Mouse (Mus musculus) gastrocnemius, adult 18-20 months (tissue): Measurements from ENCODE around the gene Tmco4. TPM values are rescaled to one million over a fixed set of nuclear protein-coding genes. Genes with fewer than 3 reads are reported as not detected.

Source experiments
- DNase-seq: peaks from one replicate; pipeline ENCODE4 v3.0.0; 2021; ENCODE audit warnings: low spot score
- long read RNA-seq, 2 experiments: library from polyadenylated mRNA; stranded (forward); transcript quantifications; one replicate each; pipeline ENCODE4 v2.0.0; 2021
- total RNA-seq, 2 experiments: library from RNA; stranded (reverse); gene quantifications; 2 replicates each; pipeline ENCODE4 v1.2.3; 2021

Gene Tmco4
- 10 to 100 TPM; 10.2 to 14.3 TPM for total RNA-seq
- long read RNA-seq, experiment 1, transcript Tmco4-202 (17 exons, 3,318 nt), result major isoform, 16 of 22 reads
- long read RNA-seq, experiment 1, partial matches to known transcripts, result 4 of 22 reads
- long read RNA-seq, experiment 1, other reads (novel, unspliced or antisense), result 2 of 22 reads
- long read RNA-seq, experiment 2, transcript Tmco4-202 (17 exons, 3,318 nt), result major isoform, 18 of 19 reads
- long read RNA-seq, experiment 2, partial matches to known transcripts, result 1 of 19 reads
- long read RNA-seq, experiment 2, other reads (novel, unspliced or antisense), result 0 of 19 reads

DNA sequence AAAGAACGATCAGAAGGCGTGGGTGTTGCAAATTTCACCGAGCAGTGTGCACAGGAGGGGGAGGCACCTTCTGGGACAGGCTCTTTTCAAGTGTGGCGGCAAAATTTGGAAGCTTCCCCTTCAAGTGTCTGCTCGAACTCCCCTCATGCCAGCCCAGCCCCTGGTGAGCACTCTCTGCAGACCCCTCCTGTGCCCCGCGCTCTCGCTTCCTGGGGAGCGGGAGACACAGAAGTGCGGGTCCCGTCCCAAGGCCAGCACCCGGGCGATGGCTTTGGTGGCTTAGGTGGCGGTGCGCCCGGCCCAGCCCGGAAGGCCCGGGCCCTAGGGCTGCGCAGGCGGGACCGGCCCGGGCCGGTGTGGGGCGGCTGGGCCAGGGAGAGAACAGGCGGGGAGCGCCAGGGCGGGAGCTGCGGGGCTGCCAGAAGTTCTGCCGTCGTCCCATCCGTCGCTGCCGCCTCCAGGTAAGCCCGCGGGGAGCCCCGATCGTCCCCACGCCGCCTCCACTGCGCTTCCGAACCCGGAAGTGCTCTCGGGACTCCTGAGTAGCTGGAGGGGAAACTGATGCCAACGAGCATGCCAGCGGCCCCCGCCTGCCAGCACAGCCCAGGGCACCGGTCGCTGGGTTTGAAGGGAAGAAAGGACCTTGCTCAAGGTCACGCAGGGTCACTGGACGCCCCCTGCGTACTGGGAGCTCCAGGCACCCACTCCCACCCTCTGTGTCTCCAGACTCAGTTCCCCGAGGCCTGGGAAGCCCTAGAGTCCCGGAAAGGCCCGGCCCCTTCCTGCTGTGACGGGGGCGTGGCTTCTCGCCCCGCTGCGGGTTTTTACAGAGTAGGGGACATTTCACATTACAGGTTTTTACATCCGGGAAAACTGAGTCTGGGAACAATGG, at the start of gene Tmco4:
Gene Tmco4 (plus strand): TSS at position 62 of the 892 bp plus-strand sequence.
- peak; percentile 74 for DNase-seq

DNA sequence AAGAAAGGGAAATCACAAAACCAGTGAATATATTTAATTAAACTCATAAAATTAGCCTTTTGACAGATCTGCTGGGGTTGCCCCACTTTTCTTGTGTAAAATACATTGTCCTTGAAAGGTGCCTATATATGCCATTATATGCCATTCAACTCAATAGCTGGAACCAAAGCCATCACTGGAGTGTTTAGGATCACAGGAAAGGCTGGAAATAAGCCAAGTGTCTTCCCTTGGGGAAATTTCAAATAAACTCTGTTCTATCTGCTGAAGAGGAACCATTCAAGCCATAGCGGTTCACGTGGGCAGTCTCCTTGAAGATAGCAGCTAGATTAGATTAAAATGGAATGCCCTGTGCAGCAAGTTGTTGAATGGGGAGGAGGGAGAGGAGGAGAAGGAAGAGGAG, 47.1 kb upstream of the Tmco4 start:
- no peak for DNase-seq

DNA sequence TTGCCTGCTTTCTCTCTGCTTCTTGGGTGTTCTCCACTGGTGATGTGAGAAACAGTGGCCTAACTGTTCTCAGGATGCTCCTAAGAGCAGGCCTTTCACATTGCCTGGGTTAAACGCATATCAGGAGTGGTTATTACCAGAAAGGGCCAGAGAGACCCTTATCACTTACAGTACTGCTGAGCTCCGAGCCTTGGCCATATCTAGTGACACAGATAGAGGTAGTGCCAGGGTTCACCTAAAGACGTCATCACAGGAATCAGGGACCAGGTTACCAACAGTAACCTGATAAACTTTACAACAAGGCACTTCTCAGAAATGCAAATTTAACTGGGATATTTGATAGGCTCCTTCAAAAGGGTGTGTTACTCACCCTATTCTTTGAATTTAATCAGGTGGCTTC, 38.8 kb upstream of the Tmco4 start:
- no peak for DNase-seq

DNA sequence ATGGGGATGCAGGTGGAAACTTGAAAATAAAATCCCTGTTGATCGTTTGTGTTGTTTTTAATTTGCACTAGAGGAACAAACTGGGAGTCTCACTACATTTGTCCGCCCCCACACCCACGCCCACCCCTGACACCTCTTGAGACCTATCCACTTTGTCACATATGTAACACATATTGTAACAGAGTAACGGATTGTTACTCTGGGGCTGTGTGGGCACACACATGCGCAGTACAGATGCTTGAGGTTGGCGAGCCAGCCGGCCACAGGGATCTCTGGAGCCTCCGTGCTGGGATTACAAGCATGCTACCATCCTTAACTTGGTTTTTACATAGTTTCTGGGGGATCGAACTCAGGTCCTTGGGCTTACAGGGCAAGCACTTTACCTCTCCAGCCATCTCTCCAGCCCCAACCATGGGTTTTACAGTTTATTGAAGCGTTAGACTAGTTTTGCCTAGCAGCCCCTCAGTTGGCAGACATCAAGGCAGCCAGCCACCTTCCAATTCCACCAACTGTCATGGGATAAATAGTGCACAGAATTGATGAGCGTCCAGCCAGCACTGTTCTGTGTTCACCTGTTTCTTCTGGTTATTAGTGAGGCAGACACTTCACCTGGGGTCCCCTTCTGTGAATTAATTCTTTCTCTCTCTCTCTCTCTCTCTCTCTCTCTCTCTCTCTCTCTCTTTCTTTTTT, 38.1 kb upstream of the Tmco4 start:
- DNase-seq, result no peak

DNA sequence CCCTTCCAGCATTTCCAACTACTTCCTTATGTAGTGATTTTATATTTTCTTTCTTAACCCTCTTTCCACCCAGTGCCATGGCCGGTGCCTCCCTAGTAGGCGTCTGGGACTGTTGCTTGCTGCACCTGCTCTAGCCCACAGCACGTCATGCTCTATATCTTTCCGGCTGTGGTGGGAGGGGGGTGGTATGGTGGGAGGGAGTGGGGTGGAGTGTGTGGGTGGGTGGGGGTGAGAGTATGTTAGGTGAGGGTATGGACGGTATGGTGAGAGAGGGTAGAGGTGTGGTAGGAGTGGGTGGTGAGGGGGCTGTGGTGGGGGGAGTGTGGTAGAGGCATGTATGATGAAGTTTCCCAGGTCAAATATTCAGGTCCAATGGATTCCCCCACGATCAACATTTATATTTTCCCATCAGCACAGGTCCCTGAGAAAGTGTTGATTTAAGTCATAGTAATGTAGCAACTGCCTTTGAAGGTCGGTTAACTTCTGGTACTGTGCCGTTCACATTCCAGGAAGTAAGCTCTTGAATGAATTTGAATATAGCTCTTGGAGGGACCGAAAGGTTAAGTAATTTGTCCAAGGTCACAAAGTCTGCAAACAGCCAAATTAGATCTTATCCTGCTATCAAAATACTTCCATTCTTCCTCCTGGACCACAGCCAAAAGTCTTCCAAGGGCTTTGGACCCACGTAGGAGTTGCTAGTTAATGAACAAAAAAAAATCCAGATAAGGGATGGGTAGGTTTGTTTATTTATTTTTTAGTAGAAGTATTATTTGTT, 34.0 kb upstream of the Tmco4 start:
- DNase-seq, result no peak

DNA sequence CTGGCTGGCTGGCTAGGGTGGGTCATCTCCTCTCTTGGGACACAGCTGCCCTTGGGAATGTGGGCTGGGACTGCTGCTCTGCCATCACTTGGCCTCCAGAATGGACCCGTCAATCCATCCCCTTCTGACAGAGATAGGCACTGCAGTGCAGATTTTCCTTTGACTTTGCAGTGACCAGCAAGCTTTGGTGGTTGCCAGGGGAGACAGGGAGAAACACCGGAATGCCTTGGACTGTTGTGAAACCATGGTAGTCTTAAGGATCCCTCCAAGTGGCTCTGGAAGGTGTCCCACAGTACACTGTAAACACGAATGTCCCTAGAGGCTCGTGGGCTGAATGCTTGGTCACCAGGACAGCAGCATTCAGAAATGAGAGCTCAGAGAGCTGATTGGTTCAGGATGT, 33.2 kb upstream of the Tmco4 start:
- DNase-seq, result peak; percentile 27

DNA sequence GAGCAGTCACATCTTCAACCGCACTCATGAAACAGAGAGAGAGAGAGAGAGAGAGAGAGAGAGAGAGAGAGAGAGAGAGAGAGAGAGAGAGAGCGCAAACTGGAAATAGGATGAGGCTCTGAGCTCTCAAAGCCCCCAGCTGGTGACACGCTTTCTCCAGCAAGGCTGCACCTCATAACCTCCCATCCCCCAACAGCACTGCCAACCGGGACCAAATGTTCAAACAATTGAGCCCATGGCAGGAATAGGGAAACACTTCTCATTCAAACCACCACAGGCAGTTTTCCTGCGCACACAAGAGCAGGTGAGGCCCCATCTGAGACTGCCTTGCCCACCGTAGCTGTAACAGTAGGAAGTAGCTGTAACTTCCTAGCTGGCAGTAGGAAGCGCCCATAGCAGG, 31.3 kb upstream of the Tmco4 start:
- no peak for DNase-seq

DNA sequence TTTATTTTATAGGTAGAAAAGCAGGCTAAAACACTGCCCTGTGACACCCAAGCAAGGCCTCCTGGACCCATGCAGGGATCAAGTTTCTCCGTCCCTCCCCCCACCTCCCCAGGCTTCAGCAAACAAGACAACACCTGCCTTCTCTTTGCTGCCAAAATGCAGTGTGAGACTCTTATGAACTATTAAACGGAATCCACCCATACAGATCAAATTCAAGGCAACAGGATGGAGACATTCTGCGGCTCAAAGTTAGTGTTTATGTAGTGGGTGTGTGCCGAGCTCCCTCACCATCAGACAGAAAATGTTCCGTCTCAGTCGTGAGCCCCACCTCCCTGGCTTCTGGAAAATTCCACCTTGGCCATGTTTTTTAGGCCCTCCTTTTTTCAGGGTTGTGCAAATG, 30.7 kb upstream of the Tmco4 start:
- peak; percentile 32 for DNase-seq

DNA sequence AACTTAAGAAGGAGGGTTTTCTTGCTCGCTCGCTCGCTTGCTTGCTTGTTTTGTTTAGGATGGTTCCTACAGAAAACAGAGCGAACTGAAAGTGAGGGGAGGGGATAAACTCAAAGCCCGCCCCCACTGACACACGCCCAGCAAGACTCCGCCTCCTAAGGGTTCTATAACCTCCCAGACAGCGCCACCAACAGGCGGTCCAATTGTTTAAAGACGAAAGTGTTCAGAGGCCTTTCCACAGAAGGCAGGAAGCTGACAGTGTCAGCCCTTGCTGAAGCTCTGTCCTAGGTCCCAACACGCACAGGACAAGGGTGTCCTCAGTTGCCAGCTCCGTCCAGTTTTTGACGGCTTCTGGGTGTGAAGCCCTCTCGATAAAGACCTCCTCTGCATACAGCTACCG, 29.0 kb upstream of the Tmco4 start:
- peak; percentile 88 for DNase-seq

DNA sequence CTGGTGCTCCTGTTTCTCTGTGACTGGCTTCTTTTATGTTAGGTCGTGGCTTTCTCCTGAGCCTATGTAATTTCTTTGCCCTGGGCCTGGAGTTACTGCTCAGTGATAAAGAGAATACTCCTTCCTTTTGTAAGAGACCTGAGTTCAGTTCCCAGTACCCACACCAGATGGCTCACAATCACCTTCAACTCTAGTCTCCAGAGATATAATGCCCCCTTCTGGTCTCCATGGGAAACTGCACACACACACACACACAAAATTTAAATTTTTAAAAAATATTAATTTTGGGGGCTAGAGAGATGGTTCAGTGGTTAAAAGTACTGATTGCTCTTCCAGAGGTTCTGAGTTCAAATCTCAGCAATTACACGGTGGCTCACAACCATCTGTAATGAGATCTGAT, 24.4 kb upstream of the Tmco4 start:
- no peak for DNase-seq

DNA sequence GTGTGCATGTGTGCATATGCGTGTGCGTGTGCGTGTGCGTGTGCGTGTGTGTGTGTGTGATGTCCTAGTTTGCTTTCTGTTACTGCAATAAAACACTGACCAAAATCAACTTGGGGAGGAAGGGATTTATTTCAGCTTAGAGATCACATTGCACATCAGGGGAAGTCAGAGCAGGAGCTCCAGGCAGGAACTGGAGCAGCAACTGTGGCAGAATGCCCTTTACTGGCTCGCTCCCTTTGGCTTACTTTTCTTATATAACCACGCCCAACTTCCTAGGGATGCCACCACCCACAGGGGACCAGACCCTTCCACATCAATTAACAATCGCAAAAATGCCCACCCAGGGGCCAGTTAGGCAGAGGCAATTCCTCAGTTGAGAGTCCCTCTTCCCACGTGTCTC, 14.1 kb upstream of the Tmco4 start:
- DNase-seq, result peak; percentile 34

DNA sequence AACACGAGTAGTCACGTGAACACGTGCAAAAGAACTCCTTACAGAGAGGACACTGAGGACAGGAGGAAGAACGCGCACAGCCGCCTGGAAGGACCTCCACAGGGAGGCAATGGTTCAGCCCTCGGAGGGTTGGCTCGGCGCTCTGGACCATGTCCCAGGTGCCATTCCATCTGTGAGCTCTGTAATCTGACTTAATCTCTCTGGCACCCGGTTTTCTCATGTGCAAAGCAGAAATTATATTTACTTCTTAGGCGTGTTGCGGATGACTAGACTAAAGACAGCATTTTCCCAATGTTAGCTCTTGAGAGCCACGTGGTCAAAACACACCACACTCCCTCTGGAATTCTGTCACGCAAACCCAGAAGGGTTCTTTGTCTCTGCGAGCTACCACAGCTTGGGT, 13.6 kb upstream of the Tmco4 start:
- DNase-seq, result no peak

DNA sequence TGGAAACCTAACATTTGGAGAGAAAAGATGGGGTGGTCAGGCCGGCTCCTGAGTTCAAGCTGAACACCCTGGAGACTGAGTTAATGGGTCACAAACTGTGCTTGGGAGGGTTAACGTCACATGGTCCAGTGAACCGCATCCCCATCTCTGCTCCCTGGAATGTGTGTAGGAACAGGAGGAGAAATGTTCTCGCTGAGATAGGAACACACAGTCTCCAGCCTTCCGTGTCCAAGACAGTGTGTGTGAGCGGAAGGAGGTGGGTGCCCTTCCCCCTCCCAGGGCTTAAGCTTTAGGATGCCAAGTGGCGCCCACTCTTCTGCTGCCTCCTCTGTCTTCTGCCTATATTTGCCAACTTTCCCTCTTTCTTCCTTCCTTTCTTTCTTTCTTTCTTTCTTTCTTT, 12.8 kb upstream of the Tmco4 start:
- no peak for DNase-seq

DNA sequence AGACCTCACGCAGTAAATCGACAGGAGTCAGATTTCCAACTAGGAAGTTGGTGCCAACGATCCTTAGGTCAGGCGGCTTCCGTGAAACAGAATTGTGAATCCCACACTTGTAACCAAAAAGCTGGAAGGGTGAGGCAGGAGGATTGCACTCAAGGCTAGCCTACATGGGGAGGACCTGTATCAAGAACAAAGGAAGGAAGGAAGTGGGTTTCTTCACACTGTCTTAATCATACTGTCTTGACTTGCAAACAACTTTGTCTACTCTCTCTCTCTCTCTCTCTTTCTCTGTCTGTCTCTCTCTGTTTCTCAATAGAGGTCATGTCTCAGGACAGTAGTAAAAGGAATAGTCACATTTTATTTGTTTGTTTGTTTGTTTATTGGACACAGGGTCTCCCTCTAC, 10.0 kb upstream of the Tmco4 start:
- no peak for DNase-seq

DNA sequence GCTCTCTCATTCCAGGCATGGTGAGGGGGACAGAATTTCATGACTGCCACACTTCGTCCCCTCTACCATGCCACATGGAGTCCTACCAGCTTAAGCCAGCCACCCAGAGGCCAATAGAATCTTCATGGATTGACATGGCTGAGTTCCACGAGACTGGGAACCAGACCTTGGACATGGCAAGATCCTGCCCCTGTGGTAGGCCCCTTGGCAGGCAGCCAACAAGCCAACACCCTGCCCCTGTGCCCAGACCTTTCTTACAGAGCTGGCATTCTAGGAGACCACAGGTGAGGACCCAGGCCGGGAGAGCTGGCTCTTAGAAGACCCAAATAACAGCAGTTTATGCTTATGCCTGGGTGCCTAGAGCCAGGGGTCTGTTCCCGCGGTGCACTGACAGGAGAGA, 6.8 kb upstream of the Tmco4 start:
- DNase-seq, result no peak

DNA sequence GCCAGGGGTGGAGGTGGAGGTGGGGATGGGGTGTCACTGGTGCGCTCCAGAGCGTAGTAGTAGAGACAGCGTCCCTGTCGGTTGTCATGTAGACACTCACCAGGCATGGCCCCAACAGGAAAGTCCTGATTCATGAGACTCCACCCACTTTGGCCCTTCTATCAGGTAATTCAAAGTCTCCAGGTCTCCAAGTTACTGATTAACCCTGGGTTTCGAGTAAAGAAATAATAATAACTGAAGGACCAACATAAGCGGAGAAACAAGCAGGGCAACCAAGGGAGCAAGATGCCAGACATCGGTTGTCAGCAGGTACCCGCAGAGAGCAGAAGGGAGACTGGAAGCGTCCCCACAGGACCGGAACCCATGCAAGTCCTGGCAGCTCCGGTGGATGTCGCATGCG, 5.8 kb upstream of the Tmco4 start, which contains the start of gene Rnf186:
Gene Rnf186 (plus strand): TSS at position 247 of the 400 bp plus-strand sequence.
- DNase-seq, result no peak

DNA sequence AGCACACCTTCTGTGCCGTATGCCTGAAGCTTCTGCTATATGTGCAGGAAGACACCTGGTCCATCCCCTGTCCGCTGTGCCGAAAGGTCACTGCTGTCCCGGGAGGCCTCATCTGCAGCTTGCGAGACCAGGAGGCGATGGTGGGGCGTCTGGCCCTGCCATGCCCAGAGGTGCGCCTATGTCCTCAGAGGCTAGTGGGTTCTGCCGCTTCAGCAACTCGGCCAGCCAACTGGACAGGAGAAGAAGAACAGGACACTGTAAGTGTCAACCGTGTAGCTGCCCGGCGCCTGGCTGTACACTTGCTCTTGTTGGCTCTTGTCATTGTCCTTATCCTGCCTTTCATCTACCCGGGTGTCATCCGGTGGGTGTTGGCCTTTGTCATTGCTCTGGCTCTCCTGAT, 5.2 kb upstream of the Tmco4 start:
- DNase-seq, result no peak

DNA sequence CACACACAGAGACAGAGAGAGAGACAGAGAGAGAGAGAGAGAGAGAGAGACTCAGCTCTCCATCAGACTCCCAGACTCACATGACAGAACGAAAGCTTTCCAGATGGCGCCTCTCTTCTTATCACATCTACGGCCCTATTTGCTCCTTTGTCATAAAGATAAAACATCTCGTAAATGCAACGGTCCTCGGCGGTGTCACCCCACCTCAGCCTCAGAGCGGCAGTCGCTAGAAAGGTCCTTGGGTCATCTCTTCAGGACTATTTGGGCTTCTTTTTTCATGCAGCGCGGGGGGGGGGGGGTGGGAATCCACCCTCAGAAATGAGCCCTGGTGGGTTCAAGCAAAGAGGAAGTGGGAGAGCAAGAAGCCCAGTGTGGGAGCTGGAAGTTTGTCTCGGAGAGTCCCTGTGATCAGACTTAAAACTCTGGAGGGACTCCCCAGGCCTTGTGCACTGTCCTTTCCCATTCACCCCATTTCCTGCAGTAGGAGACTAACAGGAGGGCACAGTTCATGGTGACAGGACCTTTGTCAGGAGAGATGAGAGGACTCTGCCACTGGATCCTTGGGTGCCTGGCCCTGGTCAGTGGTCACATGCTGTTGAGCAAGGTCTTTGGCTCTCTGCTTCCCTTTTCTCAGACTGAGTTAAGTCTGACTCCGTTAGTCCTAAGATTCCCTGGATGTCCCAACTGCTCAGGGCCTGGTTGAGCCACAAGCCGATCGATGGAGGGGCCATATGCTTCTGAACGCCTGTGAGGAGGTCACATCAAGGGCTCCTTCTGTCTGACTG, 3.7 kb upstream of the Tmco4 start:
- DNase-seq, result no peak

DNA sequence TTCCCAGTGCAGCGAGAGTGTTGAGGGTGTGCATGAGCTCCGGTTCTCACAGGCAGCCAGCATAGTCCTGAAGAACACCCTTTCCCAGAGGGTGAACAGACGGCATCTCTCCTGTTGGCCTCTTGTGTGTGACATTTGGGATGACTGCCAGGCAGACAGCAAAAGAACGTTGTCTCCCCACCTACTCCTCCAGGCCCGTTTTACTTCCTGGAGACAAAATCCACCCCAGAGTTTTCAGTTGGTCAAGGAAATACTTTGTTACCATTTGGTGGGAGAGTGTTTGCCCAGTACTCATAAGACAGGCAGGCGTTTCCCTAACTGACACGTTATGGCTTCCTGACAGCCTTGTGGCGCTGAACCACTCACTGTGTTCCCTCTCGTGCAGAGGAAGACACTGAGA, 3.0 kb upstream of the Tmco4 start:
- DNase-seq, result no peak

DNA sequence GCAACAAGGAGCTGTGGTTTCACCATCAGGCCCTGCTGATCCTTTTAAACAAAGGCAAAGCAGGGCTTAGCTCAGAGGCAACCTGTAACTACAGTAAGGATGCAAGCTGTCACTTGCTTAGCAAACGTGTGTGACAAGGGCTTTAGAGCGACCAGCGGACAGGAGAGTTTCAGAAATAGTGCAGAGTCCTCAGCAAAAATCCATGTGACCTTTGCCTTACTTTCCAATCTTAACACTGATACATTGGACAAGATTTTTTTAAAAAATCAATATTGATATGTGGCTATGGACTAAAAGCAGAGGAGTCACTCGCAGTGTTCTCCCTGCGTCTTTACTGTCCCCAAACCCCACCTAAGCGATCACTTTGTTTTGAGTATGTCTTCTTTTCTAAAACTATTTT, 1.3 kb upstream of the Tmco4 start:
- DNase-seq, result no peak
